Mouse (Mus musculus) kidney, adult 2 months (tissue): Measurements from ENCODE around the gene Fam83g.

Source experiments
- CTCF ChIP-seq: fragments of 200-500 bp; conservative IDR thresholded peaks from 2 replicates; pipeline ENCODE4 v1.5.1; 2011; ENCODE audit warnings: low read depth, mild to moderate bottlenecking, control low read depth, low read length, moderate library complexity, mixed read lengths; ENCODE audit not compliant: insufficient read depth, insufficient read length
- POLR2A ChIP-seq: fragments of 200-500 bp; IDR thresholded peaks from one replicate; pipeline ENCODE4 v1.6.1; 2011; ENCODE audit warnings: low read depth, low read length, control low read depth

GRCm38 (mm10) chr11:61643184-61643961 lies 40.5 kb upstream of the Fam83g start:
- TF ChIP-seq CTCF (no peak), POLR2A (no peak)
